Mouse (Mus musculus) liver, postnatal 0 days (tissue): ENCODE results near the gene Rps6ka5. TPM values are rescaled to one million over a fixed set of nuclear protein-coding genes. Genes with fewer than 3 reads are reported as not detected.

Experiments
- ATAC-seq: fragments of 200-750 bp; cut with Nextera tagmentation; 2 replicates; pipeline ENCODE4 v1.8.0; 2017; ENCODE audit warnings: mild to moderate bottlenecking, moderate library complexity
- DNase-seq: peaks from one replicate; pipeline ENCODE4 v3.0.0-alpha.2; 2016
- H3K27ac ChIP-seq: fragments of 300-500 bp; sonication (generic); 2 replicates; pipeline ENCODE4 v1.5.1; 2014; ENCODE audit warnings: antibody characterized with exemption, moderate library complexity, mild to moderate bottlenecking, low read depth
- H3K27me3 ChIP-seq: fragments of 300-500 bp; sonication (generic); 2 replicates; pipeline ENCODE4 v1.6.1; 2014; ENCODE audit warnings: low read length, control low read depth, mixed read lengths; ENCODE audit not compliant: insufficient read depth
- H3K36me3 ChIP-seq: fragments of 300-500 bp; sonication (generic); replicated peaks from 2 replicates; pipeline ENCODE4 v1.6.1; 2014; ENCODE audit warnings: mild to moderate bottlenecking, control low read depth, low read length, moderate library complexity, mixed read lengths; ENCODE audit not compliant: insufficient read depth
- H3K4me1 ChIP-seq: fragments of 300-500 bp; sonication (generic); 2 replicates; pipeline ENCODE4 v1.6.1; 2014; ENCODE audit warnings: antibody characterized with exemption, mild to moderate bottlenecking, control low read depth; ENCODE audit not compliant: insufficient read depth
- H3K4me2 ChIP-seq: fragments of 300-500 bp; sonication (generic); 2 replicates; pipeline ENCODE4 v1.6.1; 2014; ENCODE audit warnings: low read depth, mild to moderate bottlenecking, low read length, moderate library complexity, mixed read lengths
- H3K4me3 ChIP-seq: fragments of 300-500 bp; sonication (generic); 2 replicates; pipeline ENCODE4 v1.5.1; 2014; ENCODE audit warnings: low read depth, low read length
- H3K9ac ChIP-seq: fragments of 300-500 bp; sonication (generic); replicated peaks from 2 replicates; pipeline ENCODE4 v1.6.1; 2014; ENCODE audit warnings: mild to moderate bottlenecking, moderate library complexity
- H3K9me3 ChIP-seq: fragments of 300-500 bp; sonication (generic); 2 replicates; pipeline ENCODE4 v1.6.1; 2016; ENCODE audit warnings: mild to moderate bottlenecking, control low read depth, low read length, mixed read lengths
- CTCF ChIP-seq: sonication (generic); IDR thresholded peaks from 2 replicates; pipeline ENCODE4 v1.5.1; 2016; ENCODE audit warnings: antibody characterized with exemption, low read depth
- EP300 ChIP-seq: IDR thresholded peaks from 2 replicates; pipeline ENCODE4 v1.6.1; 2016; ENCODE audit warnings: antibody characterized with exemption, low read depth, mild to moderate bottlenecking
- WGBS: fragments of 180-500 bp; shearing (Covaris S2); extraction: QIAGEN DNeasy Blood & Tissue Kit; methylation state at CpG from one replicate; pipeline ENCODE4 v1.1.7; 2014; ENCODE audit not compliant: insufficient replicate concordance; 5-methylcytosine and 5-hydroxymethylcytosine counted together
- polyA plus RNA-seq: library from polyadenylated mRNA; unstranded; fragments of >200 nt; fragmentation: Nextera tagmentation; extraction: Ambion mirVana; gene quantifications from 2 replicates; pipeline ENCODE4 v1.2.1, GENCODE M21; 2015

Gene Rps6ka5
- polyA plus RNA-seq, 1 experiment from 2014 or later, result 1.6 TPM

- DNase-seq (peak; percentile 55), ATAC-seq (no peak)
- H3K4me2 ChIP-seq, result peak overlapping the region; percentile 51
- TF ChIP-seq CTCF, result no peak
- no peak for TF ChIP-seq EP300
- no peak overlapping the region for H3K9ac ChIP-seq
- H3K27me3 ChIP-seq, result no peaks in the 10 kb centered on the region
- WGBS, result 28% methylated on average over 14 of the region's 14 CpGs
- H3K9me3 ChIP-seq, result no peaks in the 10 kb centered on the region
- peak overlapping the region; percentile 67 for H3K27ac ChIP-seq
- no peaks in the 10 kb centered on the region for H3K36me3 ChIP-seq
- peaks cover 12% of the 10 kb centered on the region for H3K4me1 ChIP-seq
- peak overlapping the region; percentile 3; the same call in 1 of the 2 replicates for H3K4me3 ChIP-seq
Measured at GRCm38 (mm10) chr12:100728646-100729485, 2.1 kb upstream of the Rps6ka5 start.

GRCm38 (mm10) chr12:100727891-100728290, 1.1 kb upstream of the Rps6ka5 start:
- ATAC-seq (no peak), DNase-seq (no peak)
- H3K27me3 ChIP-seq, result no peaks in the 10 kb centered on the region
- no peak overlapping the region for H3K27ac ChIP-seq
- no peak for TF ChIP-seq CTCF
- no peak for TF ChIP-seq EP300
- H3K9ac ChIP-seq, result no peak overlapping the region
- H3K4me3 ChIP-seq, result no peak overlapping the region
- H3K9me3 ChIP-seq, result no peaks in the 10 kb centered on the region
- peaks cover 14% of the 10 kb centered on the region for H3K4me1 ChIP-seq
- no peak overlapping the region for H3K4me2 ChIP-seq
- H3K36me3 ChIP-seq, result no peaks in the 10 kb centered on the region
- WGBS, result 69% methylated on average over 7 of the region's 7 CpGs

GRCm38 (mm10) chr12:100725458-100725786, 1.4 kb downstream of the Rps6ka5 start:
- Histone ChIP-seq H3K27ac (0 out of 2 replicates have a peak overlapping the region, but pooled peaks have one; percentile 7), H3K4me2 (peak overlapping the region; percentile 98), H3K36me3 (no peaks in the 10 kb centered on the region), H3K27me3 (no peaks in the 10 kb centered on the region), H3K9me3 (no peaks in the 10 kb centered on the region), H3K9ac (no peak overlapping the region), H3K4me3 (peak overlapping the region; percentile 86), H3K4me1 (peaks cover 14% of the 10 kb centered on the region)
- WGBS, result 5% methylated on average over 17 of the region's 17 CpGs
- TF ChIP-seq CTCF (no peak), EP300 (no peak)
- DNase-seq (no peak), ATAC-seq (no peak)

- H3K4me1 ChIP-seq, result peaks cover 14% of the 10 kb centered on the region
- H3K4me3 ChIP-seq, result peak overlapping the region; percentile 86
- DNase-seq, result peak; percentile 100
- no peaks in the 10 kb centered on the region for H3K27me3 ChIP-seq
- H3K9me3 ChIP-seq, result no peaks in the 10 kb centered on the region
- TF ChIP-seq EP300 (no peak), CTCF (peak; percentile 54)
- H3K27ac ChIP-seq, result peak overlapping the region; percentile 99
- peak overlapping the region; percentile 98 for H3K4me2 ChIP-seq
- H3K36me3 ChIP-seq, result no peaks in the 10 kb centered on the region
- under 1% methylated on average over 61 of the region's 85 CpGs for WGBS
- ATAC-seq, result peak; percentile 97
- H3K9ac ChIP-seq, result peak overlapping the region; percentile 87
Measured at GRCm38 (mm10) chr12:100724606-100725457, 2.0 kb downstream of the Rps6ka5 start.

GRCm38 (mm10) chr12:100724182-100724581, 2.6 kb downstream of the Rps6ka5 start:
- no peak for DNase-seq
- TF ChIP-seq EP300, result no peak
- no peak for TF ChIP-seq CTCF
- Histone ChIP-seq H3K4me1 (peaks cover 14% of the 10 kb centered on the region), H3K9me3 (no peaks in the 10 kb centered on the region), H3K4me3 (peak overlapping the region; percentile 86), H3K27me3 (no peaks in the 10 kb centered on the region), H3K9ac (peak overlapping the region; percentile 87), H3K4me2 (peak overlapping the region; percentile 98), H3K27ac (peak overlapping the region; percentile 99), H3K36me3 (no peaks in the 10 kb centered on the region)
- no peak for ATAC-seq
- WGBS, result 3% methylated on average over 8 of the region's 8 CpGs

GRCm38 (mm10) chr12:100720801-100721200, 6.0 kb downstream of the Rps6ka5 start:
- H3K4me3 ChIP-seq, result no peak overlapping the region
- no peak overlapping the region for H3K9ac ChIP-seq
- H3K4me1 ChIP-seq, result peaks cover 16% of the 10 kb centered on the region
- H3K27ac ChIP-seq, result no peak overlapping the region
- no peaks in the 10 kb centered on the region for H3K36me3 ChIP-seq
- H3K9me3 ChIP-seq, result no peaks in the 10 kb centered on the region
- ATAC-seq, result no peak
- no peak overlapping the region for H3K4me2 ChIP-seq
- WGBS, result 73% methylated on average over 3 of the region's 3 CpGs
- TF ChIP-seq CTCF (no peak), EP300 (no peak)
- DNase-seq, result no peak
- H3K27me3 ChIP-seq, result no peaks in the 10 kb centered on the region
